Mouse (Mus musculus) thymus, adult 2 months (tissue): ENCODE measurements around the gene Rmdn2.

ENCODE experiments used
- CTCF ChIP-seq: fragments of 200-500 bp; IDR thresholded peaks from 2 replicates; pipeline ENCODE4 v1.5.1; 2012; ENCODE audit warnings: mild to moderate bottlenecking, control low read depth, low read length, moderate library complexity, borderline replicate concordance; ENCODE audit not compliant: control insufficient read depth, poor library complexity, insufficient read depth; ENCODE audit errors: extremely low read depth
- POLR2A ChIP-seq: fragments of 200-500 bp; IDR thresholded peaks from 2 replicates; pipeline ENCODE4 v1.6.1; 2012; ENCODE audit warnings: mild to moderate bottlenecking, low read length, control low read depth, moderate library complexity; ENCODE audit not compliant: control insufficient read depth, poor library complexity, insufficient read depth; ENCODE audit errors: extremely low read depth

- TF ChIP-seq POLR2A = no peak
- no peak for TF ChIP-seq CTCF
Observed at GRCm38 (mm10) chr17:79611545-79611944, at the start of gene Rmdn2.
